Mouse (Mus musculus): ENCODE results near the gene Bdh1.

Bdh1 gene

DNA sequence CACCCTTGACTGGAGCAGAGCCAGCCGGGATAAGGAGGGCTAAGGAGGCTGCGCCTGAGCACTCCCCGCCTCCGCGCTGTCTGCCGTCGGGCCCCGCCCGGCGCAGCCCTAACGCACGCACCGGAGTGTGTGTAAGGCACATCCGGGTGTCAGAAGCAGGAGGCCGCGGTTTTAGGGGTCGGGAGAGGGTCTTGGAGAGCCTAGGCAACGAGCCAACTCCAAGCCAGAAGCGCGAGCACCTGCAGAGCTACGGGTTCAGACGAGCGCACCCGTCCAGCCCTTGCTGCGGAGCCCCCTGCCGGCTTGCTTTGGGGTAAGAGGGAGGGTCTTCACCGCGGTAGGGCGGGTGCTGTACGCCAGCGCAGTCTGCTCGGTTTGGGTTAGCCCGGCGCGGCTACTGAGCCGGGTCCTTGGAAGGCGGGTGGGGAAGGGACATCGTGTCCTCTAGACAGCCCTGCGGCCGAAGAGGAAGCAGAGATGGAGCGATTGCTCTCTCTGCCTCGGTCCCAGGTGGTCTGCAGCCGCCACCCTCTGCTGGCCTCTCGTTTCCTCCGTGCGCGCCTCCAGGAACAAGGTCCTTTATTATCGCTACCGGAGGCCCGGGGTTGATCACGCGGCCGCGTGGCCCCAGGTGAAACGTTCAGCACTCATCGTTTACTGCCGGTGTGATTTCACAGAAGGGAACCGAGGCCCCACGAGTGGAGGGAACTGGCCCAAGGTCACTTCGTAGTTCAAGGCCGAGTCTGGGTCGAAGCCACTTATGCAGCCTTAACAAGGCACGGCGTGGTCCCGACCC, 6.8 kb downstream of the Bdh1 start:
- peak; percentile 59 for DNase-seq (ENCODE audit: low spot score)

DNA sequence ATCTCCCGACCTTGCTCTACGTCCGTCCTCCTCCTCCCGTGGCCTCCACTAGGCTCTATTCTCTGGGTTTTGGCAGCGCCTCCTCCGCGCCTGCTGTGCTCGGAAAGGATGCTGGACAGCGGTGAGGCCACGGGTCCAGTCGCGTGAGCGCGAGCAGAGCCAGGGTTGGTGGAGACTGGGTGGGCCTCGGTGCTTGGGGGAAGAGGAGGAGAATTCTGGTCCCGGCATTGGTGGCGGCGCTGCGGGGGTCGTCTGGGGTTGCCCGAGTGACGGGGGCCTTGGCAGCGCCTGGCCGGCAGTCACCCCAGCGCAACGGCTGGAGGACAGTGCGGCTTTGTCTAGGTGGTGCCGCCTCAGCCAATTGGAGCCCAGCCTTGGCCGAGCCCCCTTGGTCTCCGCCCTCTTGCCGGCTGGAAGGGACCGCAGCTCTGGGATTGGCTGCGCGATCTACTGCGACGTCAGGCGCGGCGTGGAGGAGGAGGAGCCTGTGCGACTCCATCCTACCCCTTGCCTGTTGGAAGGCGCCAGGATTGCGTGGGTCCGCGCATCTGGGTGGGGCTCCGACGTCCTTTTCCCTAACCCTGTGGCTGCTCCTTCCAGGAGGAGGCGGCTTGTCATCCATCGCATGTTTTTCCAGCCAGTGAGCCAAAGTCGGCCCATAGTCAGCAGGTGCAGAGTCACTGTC, 7.5 kb downstream of the Bdh1 start:
- DNase-seq (ENCODE audit: low spot score) = peak; percentile 82

DNA sequence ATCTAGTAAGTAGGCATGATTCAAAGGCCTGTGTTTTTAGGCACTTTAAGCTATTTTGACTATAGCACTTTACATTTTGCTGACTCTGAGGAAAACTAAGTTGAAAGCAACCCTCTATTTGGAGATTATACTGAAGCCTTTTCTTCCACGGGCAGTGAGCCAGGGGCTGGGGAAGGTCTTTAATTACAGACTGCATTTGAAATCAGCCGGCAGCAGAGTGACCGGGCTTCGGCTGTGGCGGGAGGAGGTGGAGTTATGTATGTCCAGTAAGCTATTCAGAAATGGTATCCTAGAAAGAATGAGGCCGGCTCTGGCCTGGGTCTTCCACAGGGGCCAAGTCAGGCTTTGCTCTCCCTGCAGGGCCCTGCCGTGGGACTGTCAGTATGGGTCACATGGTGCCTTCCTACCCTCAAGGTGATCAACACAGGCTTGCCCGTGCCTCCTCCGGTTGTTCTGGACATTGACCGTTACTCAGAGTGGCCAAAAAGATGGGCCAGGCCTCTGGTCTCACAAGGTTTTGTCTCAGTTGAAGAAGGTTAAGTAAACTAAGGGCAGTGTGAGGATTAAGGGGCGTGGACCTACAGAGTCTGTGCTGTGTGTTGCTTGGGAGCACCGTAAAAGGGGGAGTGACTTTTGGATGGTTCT, 11.5 kb downstream of the Bdh1 start:
- no peak for DNase-seq (ENCODE audit: low spot score)

DNA sequence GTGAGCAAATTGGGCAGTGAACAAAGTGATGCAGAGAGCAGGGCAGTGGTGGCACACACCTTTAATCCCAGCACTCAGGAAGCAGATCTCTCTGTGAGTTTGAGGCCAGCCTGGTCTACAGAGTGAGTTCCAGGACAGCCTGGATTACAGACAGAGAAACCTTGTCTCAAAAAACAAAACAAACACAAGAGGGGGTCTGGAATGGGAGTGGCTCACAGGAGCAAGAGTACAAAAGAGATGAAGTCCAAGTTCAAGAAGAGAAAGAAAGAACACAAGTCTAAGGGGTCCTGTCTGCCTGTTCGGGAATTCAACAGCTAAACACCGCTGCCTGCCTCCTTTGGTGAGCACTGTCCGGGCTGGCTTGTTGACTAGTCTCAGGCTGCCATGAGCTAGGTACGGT, 13.1 kb downstream of the Bdh1 start:
- no peak for DNase-seq (ENCODE audit: low spot score)

DNA sequence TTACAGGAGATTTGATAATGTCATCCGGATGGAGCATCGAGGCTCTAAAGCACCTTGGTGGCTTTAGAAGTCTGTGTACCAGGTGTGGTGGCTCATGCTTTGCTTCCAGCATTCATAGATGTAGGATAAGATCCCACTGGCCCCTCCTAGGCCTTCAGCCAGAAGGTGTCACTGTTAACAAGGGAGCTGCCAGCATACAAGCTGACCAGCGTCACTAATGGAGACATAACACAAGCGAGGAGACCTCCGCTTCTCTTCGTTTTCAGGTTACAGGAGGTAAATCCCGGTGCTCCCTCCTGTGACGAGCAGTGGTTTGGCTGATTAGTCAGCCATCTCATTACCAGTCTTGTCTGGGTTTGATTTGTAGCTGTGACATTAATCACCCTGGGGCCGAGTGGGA, 14.0 kb downstream of the Bdh1 start:
- DNase-seq (ENCODE audit: low spot score) = no peak

DNA sequence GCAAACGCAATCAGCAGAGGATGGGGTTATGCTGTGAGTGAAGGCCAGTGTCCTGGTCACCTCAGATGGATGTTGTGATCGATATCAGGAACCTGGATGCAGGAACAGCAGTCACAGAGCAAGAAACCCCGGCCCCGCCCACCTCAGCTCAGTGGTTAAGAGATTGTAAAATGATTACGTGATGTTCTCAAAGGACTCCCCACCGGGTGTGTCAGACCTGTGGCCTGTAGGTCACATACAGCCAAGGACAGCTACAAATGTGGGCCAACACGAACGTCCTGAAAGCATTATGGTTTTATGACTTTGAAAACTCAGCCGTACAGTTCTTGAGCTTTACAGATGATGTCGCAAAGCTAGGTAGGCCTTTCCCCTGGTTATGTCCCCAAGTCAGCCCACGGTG, 15.3 kb downstream of the Bdh1 start:
- DNase-seq (ENCODE audit: low spot score) = no peak

DNA sequence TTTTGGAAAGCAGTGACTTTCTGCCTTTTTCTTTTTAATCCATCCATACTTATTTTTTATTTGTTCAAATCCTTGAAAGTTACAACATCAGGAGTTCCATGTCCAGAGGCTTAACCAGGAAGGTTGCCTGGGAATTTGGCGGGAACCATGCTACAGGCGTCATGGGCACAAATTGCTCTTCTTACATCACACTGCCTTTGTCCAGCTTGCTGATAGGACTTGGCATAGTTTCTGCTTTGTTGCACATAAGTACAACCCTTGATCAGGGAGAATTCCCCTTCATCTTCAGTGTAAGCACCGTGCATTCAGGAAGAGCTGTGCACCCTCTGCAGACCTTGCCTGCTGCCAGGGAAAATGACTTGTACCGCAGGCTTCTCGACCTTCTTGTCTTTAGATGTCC, 17.4 kb downstream of the Bdh1 start:
- DNase-seq (ENCODE audit: low spot score) = no peak

DNA sequence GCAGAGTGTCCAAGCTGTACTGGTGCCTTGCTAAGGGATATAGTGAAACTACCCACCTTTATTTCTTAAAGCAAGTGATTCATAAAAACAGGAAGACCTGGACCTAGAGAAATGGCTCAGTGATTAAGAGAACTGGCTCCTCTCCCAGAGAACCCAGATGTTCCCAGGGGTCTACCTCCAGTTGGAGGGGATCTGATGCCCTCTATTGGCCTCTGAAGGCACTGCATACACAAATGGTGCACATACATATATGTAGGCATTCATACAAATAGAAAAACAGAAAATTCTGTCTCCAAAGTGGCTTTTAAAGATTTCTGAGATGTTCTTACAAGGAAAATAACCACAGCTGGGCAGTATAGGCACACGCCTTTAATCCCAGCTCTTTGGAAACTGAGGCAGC, 18.0 kb downstream of the Bdh1 start:
- DNase-seq (ENCODE audit: low spot score) = no peak

DNA sequence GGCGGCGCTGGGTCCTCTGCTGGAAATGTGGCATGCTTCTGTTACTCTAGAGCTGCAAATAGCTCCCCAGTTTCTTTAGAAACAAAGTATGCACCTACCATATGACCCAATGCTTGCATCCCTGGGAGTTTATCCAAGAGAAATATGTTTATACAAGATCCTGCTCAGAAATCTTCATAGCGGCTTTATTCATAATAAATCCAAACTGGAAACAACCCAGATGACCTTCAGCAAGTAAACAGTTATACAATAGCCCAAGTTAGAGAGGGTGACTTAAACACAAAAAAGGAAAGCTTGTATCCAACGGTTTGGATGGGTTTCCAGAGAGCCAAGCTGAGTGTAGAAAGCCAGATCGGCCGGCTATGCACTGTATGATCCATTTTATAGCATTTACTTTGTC, 22.4 kb downstream of the Bdh1 start:
- DNase-seq (ENCODE audit: low spot score) = no peak

DNA sequence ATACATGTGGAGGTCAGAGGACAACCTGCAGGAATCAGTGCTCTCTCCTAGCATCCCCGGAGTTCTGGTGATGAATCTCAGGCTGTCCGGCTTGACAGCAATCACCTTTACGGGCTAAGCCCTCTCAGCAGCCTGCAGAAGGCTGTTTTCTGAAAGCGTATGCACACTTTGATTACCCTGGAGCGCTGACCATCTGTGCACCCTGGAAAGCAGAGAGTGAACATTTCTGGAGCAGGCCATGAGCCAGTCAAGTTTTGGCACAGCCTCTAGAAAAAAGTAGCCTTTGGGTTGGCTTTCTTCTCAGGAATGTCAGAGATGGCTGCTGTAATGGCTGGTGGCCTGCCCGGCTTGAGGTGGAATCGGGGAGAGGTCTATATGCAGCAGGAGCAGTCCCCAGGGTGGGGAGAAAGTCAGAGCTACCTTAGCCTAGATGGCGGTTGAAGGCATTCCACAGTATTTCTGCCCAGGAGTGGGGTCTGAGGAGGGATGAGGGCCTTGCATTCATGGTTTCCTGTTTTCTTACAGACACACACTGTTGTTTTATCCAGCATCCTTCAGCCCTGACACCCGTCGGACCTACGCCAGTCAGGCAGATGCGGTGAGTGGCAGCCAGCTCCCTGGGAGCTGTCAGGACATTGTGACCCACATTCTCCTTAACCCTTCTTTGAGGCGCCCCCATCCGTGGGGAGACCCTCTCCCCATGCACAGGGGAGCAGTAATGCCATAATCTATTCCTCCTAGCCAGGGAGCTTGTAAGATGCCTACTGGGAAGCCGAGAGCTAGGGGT, 24.2 kb downstream of the Bdh1 start:
- DNase-seq (ENCODE audit: low spot score) = no peak

DNA sequence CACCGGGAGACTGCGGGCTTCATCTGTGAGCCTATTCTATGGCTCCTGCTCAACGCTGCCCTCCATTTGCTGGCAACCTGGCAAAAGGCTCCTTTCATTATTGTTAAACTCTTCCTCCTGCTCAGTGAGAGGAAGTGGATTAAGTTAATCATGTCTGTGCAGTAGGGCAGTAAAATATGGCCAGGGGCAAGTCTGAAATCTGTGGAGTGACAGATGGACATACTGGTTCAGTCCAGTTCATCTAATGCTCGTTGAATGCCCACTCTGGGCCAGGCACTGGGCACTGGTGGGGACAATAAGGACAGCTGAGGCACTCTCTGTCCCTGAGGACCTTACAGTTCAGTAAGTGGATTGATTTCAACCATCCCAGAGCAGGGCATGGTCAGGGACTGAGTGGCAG, 27.9 kb downstream of the Bdh1 start:
- DNase-seq (ENCODE audit: low spot score) = no peak

DNA sequence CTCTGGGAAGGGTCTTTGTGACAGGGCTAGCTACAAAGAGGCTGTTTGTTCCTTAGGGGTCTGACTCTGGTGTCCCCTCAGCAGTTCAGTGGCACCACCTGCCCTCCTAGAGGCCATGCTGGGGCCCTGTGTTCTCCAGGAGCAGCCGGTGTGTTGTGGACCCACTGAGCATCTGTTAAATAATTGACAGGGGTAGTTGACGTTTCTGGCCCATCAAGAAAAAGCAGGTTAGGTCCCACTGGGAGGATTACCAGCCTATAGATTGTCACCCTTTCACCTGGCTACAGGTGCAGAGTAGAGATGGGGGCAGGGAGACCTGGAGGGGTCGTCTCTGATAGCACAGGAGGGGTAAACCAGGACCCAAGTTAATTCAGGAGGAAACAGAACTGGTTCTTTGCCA, 29.2 kb downstream of the Bdh1 start:
- DNase-seq (ENCODE audit: low spot score) = no peak

DNA sequence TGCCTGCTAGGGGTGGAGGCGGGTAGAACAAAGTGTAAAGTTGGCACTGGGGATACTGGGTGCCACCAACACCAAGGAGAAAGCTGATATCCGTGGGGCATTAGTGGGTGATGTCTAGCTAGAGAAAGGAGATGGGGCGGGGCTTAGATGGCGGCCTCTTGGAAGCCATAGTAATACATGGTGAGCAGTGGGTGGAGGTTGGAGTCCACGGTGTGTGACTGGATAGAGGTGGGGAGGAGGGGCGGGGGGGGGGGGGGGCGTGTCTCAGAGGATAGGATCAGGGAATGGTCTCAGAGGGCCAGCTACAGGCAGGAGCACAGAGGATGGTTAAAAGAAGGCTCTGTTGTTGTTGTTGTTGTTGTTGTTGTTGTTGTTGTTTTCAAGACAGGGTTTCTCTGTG, 30.4 kb downstream of the Bdh1 start:
- no peak for DNase-seq (ENCODE audit: low spot score)

DNA sequence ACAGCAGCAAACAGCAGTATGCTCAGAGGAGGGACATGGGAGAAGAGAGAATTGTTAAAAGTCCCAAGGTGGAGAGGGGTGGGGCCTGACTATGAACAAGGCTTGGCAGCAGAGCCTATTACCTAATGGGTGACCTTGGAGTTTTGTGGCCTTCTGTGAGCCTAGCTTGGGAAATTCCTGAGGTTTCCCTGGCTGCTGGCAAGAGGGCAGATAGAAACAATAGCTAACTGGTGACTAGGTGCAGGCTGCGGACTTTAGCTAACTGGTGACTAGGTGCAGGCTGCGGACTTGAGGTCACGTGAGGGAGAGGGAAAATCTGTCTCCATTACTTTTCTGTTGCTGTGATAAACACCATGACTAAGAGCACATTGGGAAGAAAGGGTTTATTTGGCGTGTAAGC, 31.9 kb downstream of the Bdh1 start:
- no peak for DNase-seq (ENCODE audit: low spot score)

DNA sequence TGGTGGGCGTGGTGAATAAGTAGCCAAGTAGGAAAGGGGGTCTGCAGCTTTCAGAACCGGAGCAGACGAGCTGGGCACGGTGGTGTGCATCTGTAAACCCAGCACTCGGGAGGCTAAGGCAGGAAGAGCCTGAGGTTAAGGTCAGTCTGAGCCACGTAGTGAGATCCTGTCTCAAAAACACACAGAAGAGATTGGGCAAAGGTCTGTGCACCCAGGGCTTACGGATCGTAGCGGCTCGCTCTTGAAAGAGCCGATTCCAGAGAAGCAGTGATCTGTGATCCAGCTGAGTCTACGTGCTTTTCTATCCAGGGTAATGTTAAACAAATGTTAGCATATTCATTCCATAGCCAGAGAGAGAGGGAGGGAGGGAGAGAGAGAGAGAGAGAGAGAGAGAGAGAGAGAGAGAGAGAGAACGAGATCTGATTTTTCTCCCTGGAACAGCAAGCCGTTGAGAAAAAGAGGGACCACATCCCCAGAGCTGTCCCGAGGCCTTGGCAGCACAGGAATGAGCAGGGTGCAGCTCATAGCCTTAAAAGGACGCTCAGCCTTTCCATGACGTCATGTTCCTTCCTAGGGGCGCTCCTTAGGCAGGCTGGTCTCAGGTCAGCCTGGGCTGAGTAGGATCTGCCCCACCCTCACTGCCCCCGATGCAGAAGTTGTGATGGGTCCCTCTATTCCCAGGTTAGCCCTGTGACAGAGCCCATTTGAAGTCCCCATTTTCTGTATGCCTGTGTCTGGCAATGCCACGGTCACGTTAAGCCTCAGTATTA, 33.4 kb downstream of the Bdh1 start:
- no peak for DNase-seq (ENCODE audit: low spot score)

DNA sequence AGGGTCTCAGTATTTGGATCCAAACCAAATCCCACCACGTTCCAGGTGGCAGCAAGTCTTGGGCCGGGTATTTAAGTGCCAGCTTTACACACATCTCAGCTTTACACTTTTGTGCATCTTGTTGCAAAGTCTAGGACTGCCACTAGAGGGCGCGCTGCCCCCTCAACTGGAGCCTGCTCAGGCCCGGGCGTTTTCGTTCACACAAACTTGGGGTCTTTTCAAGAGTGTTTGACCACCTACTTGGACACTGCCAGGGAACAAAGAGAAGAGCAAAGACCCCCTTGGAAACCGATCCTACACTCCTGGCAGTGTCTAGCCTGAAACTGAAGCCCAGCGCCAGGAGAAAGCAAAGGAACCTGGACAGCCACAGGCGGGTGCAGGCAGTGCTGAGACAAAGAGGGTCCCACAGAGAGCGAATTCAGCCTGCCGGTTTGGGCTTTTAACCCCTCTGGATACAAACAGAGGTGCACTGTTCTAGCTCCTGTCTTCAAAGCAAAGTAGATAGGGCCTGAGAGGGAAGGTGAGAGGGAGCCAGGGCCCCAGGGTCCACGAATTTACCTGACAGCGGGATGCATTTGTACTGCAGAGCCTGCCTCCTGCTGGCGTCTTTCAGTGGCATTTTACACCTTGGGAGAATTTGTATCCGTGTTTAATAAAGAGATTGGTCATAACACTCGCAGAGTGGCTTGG, 36.3 kb downstream of the Bdh1 start:
- peak; percentile 49 for DNase-seq (ENCODE audit: low spot score)

DNA sequence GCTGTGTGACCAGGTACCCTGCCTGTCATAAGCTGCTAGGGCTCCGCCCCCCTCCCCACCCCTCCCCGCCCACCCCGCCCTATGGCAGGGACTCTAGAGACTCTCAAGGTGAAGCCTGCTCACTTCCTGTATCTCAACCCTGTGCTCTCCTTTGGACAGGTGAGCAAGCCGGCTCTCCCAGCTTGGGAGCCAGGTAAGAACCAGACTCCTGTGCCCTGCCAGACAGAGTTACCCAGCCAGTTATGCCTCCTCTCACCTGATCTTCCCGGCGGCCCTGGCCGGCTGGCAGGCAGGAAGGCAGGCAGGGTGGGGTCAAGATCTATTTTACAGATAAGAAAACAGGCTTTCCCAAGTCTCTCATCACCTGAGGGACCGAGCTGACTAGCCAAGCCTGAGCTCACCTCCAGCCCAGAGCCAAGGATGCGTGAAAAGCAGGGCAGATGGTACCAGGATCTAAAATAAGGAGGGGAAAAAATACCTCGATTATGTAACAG, 37.9 kb downstream of the Bdh1 start:
- DNase-seq (ENCODE audit: low spot score) = no peak

DNA sequence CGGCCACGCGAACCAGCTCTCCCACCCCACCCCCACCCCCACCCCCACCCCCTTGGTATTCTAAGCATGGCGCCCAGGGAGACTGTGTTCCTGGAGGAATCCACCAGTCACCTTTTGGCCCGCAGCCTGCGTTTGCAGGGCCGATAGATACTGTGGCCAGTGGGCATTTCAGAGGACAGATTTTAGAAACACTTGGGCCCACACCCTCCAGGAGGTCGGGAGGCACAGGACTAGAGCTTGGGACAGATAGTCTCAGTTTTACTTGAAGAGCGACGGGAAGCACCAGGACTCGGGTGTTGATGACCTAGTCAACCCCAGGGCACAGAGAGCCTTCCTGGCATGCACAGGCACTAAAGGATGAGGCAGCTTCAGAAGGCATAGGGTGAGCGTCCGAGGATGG, 38.4 kb downstream of the Bdh1 start:
- DNase-seq (ENCODE audit: low spot score) = no peak

DNA sequence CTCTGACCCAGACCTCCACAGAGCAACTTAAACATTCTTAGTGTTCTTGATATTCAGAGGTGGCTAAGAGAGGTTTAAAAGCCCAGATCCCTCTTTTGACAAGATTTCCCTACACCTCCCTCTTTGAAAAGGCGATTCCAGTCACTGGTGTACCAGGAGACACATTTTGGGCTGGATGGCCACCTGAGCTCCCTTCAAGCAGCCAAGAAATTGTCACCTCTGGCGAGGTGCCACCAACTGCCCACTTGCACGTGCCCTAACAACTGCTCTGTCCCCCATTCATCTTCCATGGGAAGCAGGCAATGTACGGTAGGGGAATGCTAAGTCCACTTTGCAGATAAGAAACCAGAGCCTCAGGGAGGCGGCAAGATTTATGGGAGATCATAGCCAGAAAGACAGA, 39.0 kb downstream of the Bdh1 start:
- no peak for DNase-seq (ENCODE audit: low spot score)

DNA sequence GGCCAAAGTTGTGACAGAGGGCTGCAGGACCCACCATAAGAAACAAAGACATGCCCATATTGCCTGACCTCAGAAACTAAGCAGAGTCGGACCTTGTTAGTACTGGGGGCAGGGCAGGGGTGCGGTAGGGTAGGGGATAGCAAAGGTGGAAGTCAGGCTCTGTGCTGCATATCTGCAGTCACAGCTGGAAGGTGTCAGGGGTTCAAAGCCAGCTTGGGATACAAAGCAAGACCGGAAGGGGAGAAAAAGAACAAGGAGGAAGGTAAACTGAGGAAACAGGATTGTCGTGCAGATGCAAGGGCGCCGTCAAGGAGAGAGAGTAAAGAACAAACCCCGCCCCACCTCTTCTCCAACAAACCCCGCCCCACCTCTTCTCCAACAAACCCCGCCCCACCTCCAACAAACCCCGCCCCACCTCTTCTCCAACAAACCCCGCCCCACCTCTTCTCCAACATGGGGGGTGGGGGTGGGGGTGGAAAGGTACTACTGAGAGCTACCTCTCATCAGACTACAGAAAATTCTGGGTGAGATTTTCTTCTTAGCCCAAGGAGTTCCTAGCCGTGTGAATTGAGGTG, 40.1 kb downstream of the Bdh1 start:
- DNase-seq (ENCODE audit: low spot score) = no peak

DNA sequence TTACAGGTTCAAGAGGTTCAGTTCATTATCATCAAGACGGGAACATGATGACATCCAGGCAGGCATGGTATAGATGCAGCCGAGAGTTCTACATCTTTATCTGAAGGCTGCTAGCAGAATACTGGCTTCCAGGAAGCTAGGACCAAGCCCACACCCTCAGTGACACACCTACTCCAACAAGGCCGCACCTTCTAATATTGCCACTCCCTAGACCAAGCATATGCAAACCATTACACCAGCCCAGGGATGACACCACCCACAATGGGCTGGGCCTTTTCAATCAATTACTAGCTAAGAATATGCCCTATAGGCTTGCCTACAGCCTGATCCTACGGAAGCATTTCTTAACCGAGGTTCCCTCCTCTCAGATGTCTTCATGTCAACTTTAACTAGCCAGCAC, 42.9 kb downstream of the Bdh1 start:
- no peak for DNase-seq (ENCODE audit: low spot score)
